Mouse (Mus musculus) spleen, postnatal 0 days (tissue): ENCODE measurements around the gene Gzf1. TPM values are rescaled to one million over a fixed set of nuclear protein-coding genes. Genes with fewer than 3 reads are reported as not detected.

ENCODE experiments used
- polyA plus RNA-seq: library from polyadenylated mRNA; unstranded; fragments of >200 nt; fragmentation: Nextera tagmentation; extraction: Ambion mirVana; gene quantifications from 2 replicates; pipeline ENCODE4 v1.2.1, GENCODE M21; 2015

The Gzf1 gene
- polyA plus RNA-seq, result 6.9 and 8.1 TPM in 2 replicates

DNA sequence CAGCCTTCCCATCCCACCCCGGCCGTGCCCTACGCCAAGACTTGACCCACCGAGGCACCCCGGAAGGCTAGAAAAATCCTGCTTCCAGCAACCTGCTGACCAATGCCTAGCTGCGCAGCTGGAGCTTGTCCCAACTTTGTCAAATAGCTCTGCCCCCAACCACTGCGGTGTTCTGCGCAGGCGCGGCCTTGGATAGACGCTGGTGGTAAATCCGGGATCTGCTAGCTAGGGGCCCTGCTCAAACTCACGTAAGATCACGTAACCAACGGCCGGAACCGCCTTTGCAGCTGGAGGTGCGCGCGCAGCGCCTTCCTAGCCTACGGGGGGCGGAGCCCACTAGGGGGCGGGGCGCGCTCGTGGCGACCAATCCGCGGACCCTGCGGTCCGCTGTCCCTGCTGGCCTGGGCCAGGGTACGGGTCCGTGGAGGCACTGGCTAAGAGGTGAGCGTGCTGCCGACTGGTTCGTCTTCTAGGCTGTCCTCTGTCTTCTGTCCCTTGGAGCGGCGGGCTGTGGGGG, at the start of gene Gzf1:
TSS of gene Gzf1 (plus strand) at position 249 of the 517 bp plus-strand sequence.

GRCm38 (mm10) chr2:148672199-148673096, 8.4 kb upstream of the Gzf1 start, which contains the start of gene Nxt1:
TSS of gene Nxt1 (plus strand) at chr2:148672601.

DNA sequence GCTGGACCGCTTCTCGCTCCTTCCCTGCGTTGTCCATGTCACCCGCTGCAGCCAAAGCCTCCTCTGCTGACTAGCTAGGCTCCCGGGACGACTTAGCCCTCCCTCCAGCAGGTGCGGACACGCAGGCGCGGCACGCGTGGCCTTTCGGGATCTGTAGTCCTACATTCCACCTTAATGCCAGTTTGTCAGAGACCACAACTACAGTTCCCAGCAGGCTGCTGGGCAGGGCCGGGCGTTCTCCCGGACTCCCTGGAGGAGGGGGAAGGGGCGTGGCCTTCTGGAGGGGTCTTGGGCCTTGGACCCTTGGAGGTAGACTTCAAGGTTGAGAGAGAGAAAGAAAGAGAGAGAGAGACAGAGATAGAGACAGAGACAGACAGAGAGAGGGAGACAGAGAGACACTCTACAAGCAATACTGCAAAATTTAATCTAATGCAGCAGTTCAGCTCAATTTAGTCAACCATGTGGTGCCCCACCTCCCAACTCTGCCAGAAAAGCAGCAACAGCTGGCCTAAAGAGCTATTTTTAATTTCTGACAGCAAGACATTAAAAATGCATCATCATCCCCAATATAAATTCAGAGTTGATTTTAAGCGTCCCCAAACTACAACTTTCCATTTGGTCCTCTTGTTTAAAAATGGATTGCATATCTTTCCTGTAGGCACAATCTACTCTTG, 51.6 kb downstream of the Gzf1 start, which contains the start of gene Napb:
TSS of gene Napb (minus strand) at position 141 of the 674 bp plus-strand sequence.

Other genes with a start within 250 kb of the Gzf1 start
- gene Cd93, start 237.5 kb upstream of the Gzf1 start, polyA plus RNA-seq, result 7.8 and 9.7 TPM in 2 replicates
- 75.2 and 80.6 TPM in 2 replicates for gene Nxt1, start 8.4 kb upstream of the Gzf1 start, polyA plus RNA-seq
- gene Napb, start 51.4 kb downstream of the Gzf1 start, polyA plus RNA-seq, result 0.45 and 0.70 TPM in 2 replicates
- not detected in 2 replicates for gene Cstl1, start 69.3 kb downstream of the Gzf1 start, polyA plus RNA-seq
- not detected in 2 replicates for gene Cst11, start 90.5 kb downstream of the Gzf1 start, polyA plus RNA-seq
- not detected in 2 replicates for gene 8030411F24Rik, start 101.0 kb downstream of the Gzf1 start, polyA plus RNA-seq
- gene Cst12, start 108.3 kb downstream of the Gzf1 start, polyA plus RNA-seq, result not detected in 2 replicates
- gene Cst8, start 117.8 kb downstream of the Gzf1 start, polyA plus RNA-seq, result not detected in 2 replicates
- not detected in 2 replicates for gene Cst13, start 139.1 kb downstream of the Gzf1 start, polyA plus RNA-seq
- gene Cst9, start 154.1 kb downstream of the Gzf1 start, polyA plus RNA-seq, result 0.31 and 0.73 TPM in 2 replicates
- gene 9230104L09Rik, start 184.0 kb downstream of the Gzf1 start, polyA plus RNA-seq, result not detected in 2 replicates
- gene Cst3, start 194.7 kb downstream of the Gzf1 start, polyA plus RNA-seq, result 328 and 437 TPM in 2 replicates